ENCODE assay signal across 8 mouse cellular contexts in the genomic region with DNA sequence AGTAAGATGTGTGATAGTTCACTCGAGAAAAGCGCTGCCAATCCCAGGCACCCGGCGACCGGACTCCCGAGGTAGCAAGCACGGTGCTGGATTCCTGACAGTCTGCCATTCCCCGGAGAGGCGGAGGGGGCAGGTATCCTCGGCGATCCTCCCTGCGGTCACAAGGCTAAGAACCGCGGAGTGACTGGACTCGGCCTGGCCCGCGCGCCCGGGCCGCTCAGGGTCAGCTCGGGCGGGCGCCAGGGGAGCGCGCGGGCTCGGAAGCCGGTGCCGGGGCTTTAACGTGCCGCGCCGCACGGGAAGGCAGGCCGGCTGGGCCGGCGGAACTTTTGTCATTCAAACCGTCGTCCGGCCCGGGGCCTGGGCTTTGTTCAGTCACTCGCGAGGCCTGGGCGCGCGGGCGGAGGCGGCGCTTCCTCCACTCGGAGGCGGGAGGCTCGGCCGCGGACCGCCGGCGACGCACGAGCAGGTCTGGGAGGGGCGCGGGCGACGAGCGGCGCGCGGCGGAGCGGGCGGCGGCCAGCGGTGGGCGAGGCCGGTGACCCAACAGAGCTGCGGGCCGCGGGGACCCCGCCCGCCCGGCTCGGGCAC. TPM values are rescaled to one million over a fixed set of nuclear protein-coding genes. Genes with fewer than 3 reads are reported as not detected.
A peak's percentile ranks its signal among the peaks of the same experiment; 100 is the strongest.
DNase-seq lines count a peak whose midpoint lies in the region; ATAC-seq and TF ChIP-seq lines count a peak whose summit lies in the region.

Ppp4r1 (plus strand) TSS at position 23 of the 591 bp plus-strand sequence.

- peak; percentile 70 for DNase-seq in CD4-positive helper T cell, adult 2 months (ENCODE audit: low read depth, low spot score)
- peak; percentile 92 for DNase-seq in brain, embryonic 14.5 days (ENCODE audit: low read depth)
- DNase-seq in kidney, postnatal 10 days, result peak; percentile 90
- peak; percentile 46 to 50 (median 48) for DNase-seq in liver, embryonic 14.5 days (ENCODE audit: low read depth in 3 of 3, low spot score in 3 of 3)
- peak; percentile 89 for DNase-seq in neural tube, embryonic 11.5 days (ENCODE audit: low spot score)

- no peaks in the 10 kb centered on the region for H3K9me3 ChIP-seq in heart, embryonic 13.5 days
- H3K9me3 ChIP-seq in liver, embryonic 14.5 days (ENCODE audit: control insufficient read depth, low read length), result no peaks in the 10 kb centered on the region
- no peaks in the 10 kb centered on the region for H3K9me3 ChIP-seq in neural tube, embryonic 11.5 days (ENCODE audit: control insufficient read depth, low read length)
- H3K9me3 ChIP-seq in stomach, embryonic 16.5 days (replicated peaks; ENCODE audit: control insufficient read depth, low read length), result 0 out of 2 replicates have a peak, but pooled peaks cover 3% of the 10 kb centered on the region

- H3K27ac ChIP-seq in heart, embryonic 13.5 days (replicated peaks), result peak within 1 kb of the TSS; percentile 99
- H3K27ac ChIP-seq in liver, embryonic 14.5 days, result no peak within 1 kb of the TSS; the same call in 1 of the 2 replicates
- H3K27ac ChIP-seq in neural tube, embryonic 11.5 days (ENCODE audit: low read depth, low read length), result peak within 1 kb of the TSS; percentile 99
- H3K27ac ChIP-seq in stomach, embryonic 16.5 days (ENCODE audit: low read length), result peak within 1 kb of the TSS; percentile 96

- TF ChIP-seq EP300 in liver, embryonic 14.5 days (IDR thresholded peaks at IDR 0.05; ENCODE audit: low read depth), result no peak

- TF ChIP-seq POLR2A in brain, embryonic 14.5 days (IDR thresholded peaks at IDR 0.05; ENCODE audit: borderline replicate concordance, extremely low read depth, insufficient read depth, insufficient read length, poor library complexity, severe bottlenecking), result peak; percentile 51

- peaks cover 26% of the 10 kb centered on the region for H3K36me3 ChIP-seq in heart, embryonic 13.5 days
- no peaks in the 10 kb centered on the region for H3K36me3 ChIP-seq in liver, embryonic 14.5 days (replicated peaks; ENCODE audit: control insufficient read depth, insufficient read depth, low read depth)
- H3K36me3 ChIP-seq in neural tube, embryonic 11.5 days (ENCODE audit: control insufficient read depth, insufficient read depth, low read length), result no peaks in the 10 kb centered on the region
- H3K36me3 ChIP-seq in stomach, embryonic 16.5 days (ENCODE audit: control insufficient read depth, insufficient read depth, low read length), result 0 out of 2 replicates have a peak, but pooled peaks cover 4% of the 10 kb centered on the region

- peak within 1 kb of the TSS; percentile 96 for H3K4me3 ChIP-seq in heart, embryonic 13.5 days
- H3K4me3 ChIP-seq in liver, embryonic 14.5 days (ENCODE audit: insufficient read depth in 1 of 2, low read depth in 2 of 2, low read length in 2 of 2), result peak within 1 kb of the TSS; percentile 69 to 88
- H3K4me3 ChIP-seq in neural tube, embryonic 11.5 days (ENCODE audit: low read depth, low read length), result peak within 1 kb of the TSS; percentile 93
- H3K4me3 ChIP-seq in stomach, embryonic 16.5 days (replicated peaks; ENCODE audit: low read length), result peak within 1 kb of the TSS; percentile 95

- peak; percentile 71 for ATAC-seq in erythroid progenitor cell, adult 5-6 weeks (replicated peaks; ENCODE audit: low FRiP score, poor library complexity, severe bottlenecking)
- peak; percentile 69 for ATAC-seq in heart, embryonic 13.5 days (ENCODE audit: extremely low read depth, insufficient number of reproducible peaks, low FRiP score, low TSS enrichment)
- peak; percentile 82 for ATAC-seq in liver, embryonic 14.5 days (ENCODE audit: insufficient read depth)
- peak; percentile 82 for ATAC-seq in neural tube, embryonic 11.5 days (ENCODE audit: insufficient read depth, low FRiP score, low TSS enrichment)
- peak; percentile 91 for ATAC-seq in stomach, embryonic 16.5 days (ENCODE audit: insufficient read depth, low FRiP score)

- TF ChIP-seq CTCF in brain, embryonic 14.5 days (IDR thresholded peaks at IDR 0.05; ENCODE audit: borderline replicate concordance, extremely low read depth, insufficient read depth, insufficient read length), result no peak
- TF ChIP-seq CTCF in liver, embryonic 14.5 days (IDR thresholded peaks at IDR 0.05; ENCODE audit: low read depth), result peak; percentile 40

- peak within 1 kb of the TSS; percentile 99 for H3K9ac ChIP-seq in heart, embryonic 13.5 days
- peak within 1 kb of the TSS; percentile 92 for H3K9ac ChIP-seq in liver, embryonic 14.5 days (replicated peaks)
- H3K9ac ChIP-seq in neural tube, embryonic 11.5 days (ENCODE audit: low read length), result peak within 1 kb of the TSS; percentile 95
- peak within 1 kb of the TSS; percentile 100 for H3K9ac ChIP-seq in stomach, embryonic 16.5 days (ENCODE audit: low read length)

- H3K27me3 ChIP-seq in heart, embryonic 13.5 days (replicated peaks), result no peaks in the 10 kb centered on the region
- H3K27me3 ChIP-seq in liver, embryonic 14.5 days (ENCODE audit: control insufficient read depth, insufficient read depth, low read length), result no peaks in the 10 kb centered on the region; the same call in 1 of the 2 replicates
- H3K27me3 ChIP-seq in neural tube, embryonic 11.5 days (ENCODE audit: control insufficient read depth, insufficient read depth, low read length), result no peaks in the 10 kb centered on the region
- H3K27me3 ChIP-seq in stomach, embryonic 16.5 days (ENCODE audit: control insufficient read depth, insufficient read depth, low read length), result no peaks in the 10 kb centered on the region

- H3K4me1 ChIP-seq in heart, embryonic 13.5 days, result peaks cover 34% of the 10 kb centered on the region
- peaks cover 5 to 14% of the 10 kb centered on the region in 2 experiments; a peak in 3 of 4 replicates for H3K4me1 ChIP-seq in liver, embryonic 14.5 days (replicated peaks; ENCODE audit: control insufficient read depth in 2 of 2, insufficient read depth in 2 of 2, low read length in 1 of 2)
- peaks cover 4% of the 10 kb centered on the region for H3K4me1 ChIP-seq in neural tube, embryonic 11.5 days (ENCODE audit: control insufficient read depth, insufficient read depth, low read length)
- H3K4me1 ChIP-seq in stomach, embryonic 16.5 days (ENCODE audit: control insufficient read depth, insufficient read depth, low read length), result peaks cover 13% of the 10 kb centered on the region; the same call in 1 of the 2 replicates

- WGBS in heart, embryonic 13.5 days, result under 1% methylated on average over 60 of the region's 81 CpGs
- under 1% methylated on average over 78 of the region's 81 CpGs for WGBS in liver, embryonic 14.5 days (ENCODE audit: insufficient replicate concordance)
- under 1% methylated on average over 54 of the region's 81 CpGs for WGBS in neural tube, embryonic 11.5 days
- WGBS in stomach, embryonic 16.5 days, result under 1% methylated on average over 80 of the region's 81 CpGs

- peak within 1 kb of the TSS; percentile 77 for H3K4me2 ChIP-seq in heart, embryonic 13.5 days
- peak within 1 kb of the TSS; percentile 81 for H3K4me2 ChIP-seq in liver, embryonic 14.5 days (ENCODE audit: low read depth)
- peak within 1 kb of the TSS; percentile 68 for H3K4me2 ChIP-seq in neural tube, embryonic 11.5 days (ENCODE audit: low read depth)
- H3K4me2 ChIP-seq in stomach, embryonic 16.5 days (ENCODE audit: low read depth, low read length), result peak within 1 kb of the TSS; percentile 77

RNA-seq across cellular contexts. Expression of gene Ppp4r1, which starts in this region (rescaled TPM):
- polyA plus RNA-seq in brain, embryonic 14.5 days (2012; rRNA removed), result 92.2 and 93.7 TPM in 2 replicates
- 24.7 and 37.5 TPM in 2 replicates for total RNA-seq in erythroid progenitor cell, adult 5-6 weeks (2015; ENCODE audit: low replicate concordance)
- total RNA-seq in erythroid progenitor cell, adult 5-6 weeks (2017; ENCODE audit: low replicate concordance), result 12.0 and 23.5 TPM in 2 replicates
- polyA plus RNA-seq in heart, embryonic 13.5 days (2015; fragmentation: Nextera tagmentation; extraction: Ambion mirVana), result 28.1 and 28.7 TPM in 2 replicates
- polyA plus RNA-seq in liver, embryonic 14.5 days (2012; rRNA removed), result 8.7 and 11.1 TPM in 2 replicates
- polyA plus RNA-seq in liver, embryonic 14.5 days (2014; fragmentation: Nextera tagmentation; extraction: Ambion mirVana), result 6.7 and 8.0 TPM in 2 replicates
- polyA plus RNA-seq in neural tube, embryonic 11.5 days (2014; fragmentation: Nextera tagmentation; extraction: Ambion mirVana), result 62.2 and 62.9 TPM in 2 replicates
- polyA plus RNA-seq in stomach, embryonic 16.5 days (2015; fragmentation: Nextera tagmentation; extraction: Ambion mirVana), result 30.9 and 33.0 TPM in 2 replicates
